Mouse (Mus musculus): Measurements from ENCODE around the gene Polrmt.

DNA sequence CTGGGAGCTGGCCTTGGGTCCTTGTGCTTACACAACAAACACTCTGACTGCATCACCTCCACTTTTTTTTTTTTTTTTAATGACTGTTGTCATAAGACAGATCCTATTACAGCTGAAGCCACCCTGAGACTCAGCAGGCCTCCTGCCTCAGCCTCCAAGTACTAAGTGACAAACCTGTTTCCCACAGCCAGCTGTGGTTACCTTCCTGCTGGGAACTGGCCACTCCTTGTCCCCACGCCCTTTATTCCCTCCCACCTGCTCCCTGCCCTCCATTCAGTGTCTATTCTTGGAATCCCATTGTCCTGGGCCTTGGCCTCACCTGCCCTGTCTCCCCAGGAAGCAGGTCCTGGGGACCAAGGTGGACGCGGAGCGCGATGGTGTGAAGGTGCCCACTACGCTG lies 58.9 kb downstream of the Polrmt start:
- TF ChIP-seq GATA1 (IDR thresholded peaks at IDR 0.05; ENCODE audit: borderline replicate concordance, low read length) = no peak
- no peak for TF ChIP-seq CTCF (IDR thresholded peaks at IDR 0.05; ENCODE audit: low read depth, low read length)
- no peak for TF ChIP-seq GATA2 (IDR thresholded peaks at IDR 0.05; ENCODE audit: borderline replicate concordance, low read depth, low read length)
- TF ChIP-seq POLR2AphosphoS5 (IDR thresholded peaks at IDR 0.05; ENCODE audit: insufficient replicate concordance, low read depth, low read length) = no peak
